Mouse (Mus musculus): Measurements from ENCODE around the gene Olfr773.
"Not testable (repeated sequence)": the region's sequence is repeated elsewhere in the genome, so short reads cannot be mapped to it uniquely, and the experiment has no call there.

Gene Olfr773
- long read RNA-seq, experiment 1, result 0 reads
- long read RNA-seq, experiment 2, result 0 reads

GRCm38 (mm10) chr10:129187319-129187718 is at the start of gene Olfr773:
Olfr773 (minus strand) TSS chr10:129187419.
- intact Hi-C loops (cut with DNase I), result not testable (repeated sequence)

DNA sequence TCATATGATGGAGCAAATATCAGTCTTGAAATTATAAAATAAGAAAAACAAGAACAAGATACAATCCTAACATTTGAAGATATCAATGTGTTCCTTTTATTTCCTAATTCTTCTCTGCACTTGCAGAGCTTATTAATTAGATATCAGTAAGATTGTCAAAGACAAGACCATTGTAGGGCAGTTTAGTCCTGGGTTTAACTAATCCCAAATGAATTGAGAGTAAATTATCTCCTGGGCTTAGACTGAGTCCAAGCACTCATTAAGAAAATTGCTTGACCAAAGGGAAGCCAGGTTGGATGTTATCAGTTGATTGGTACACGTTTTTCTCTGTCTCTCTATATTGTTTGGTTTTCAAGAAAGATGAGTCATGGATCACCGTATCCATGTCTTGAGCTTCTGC is 48.7 kb upstream of the Olfr773 start, which contains the start of gene Olfr774:
Olfr774 (plus strand) TSS at position 301 of the 400 bp plus-strand sequence.
- intact Hi-C loops (cut with DNase I), result no loop called here

DNA sequence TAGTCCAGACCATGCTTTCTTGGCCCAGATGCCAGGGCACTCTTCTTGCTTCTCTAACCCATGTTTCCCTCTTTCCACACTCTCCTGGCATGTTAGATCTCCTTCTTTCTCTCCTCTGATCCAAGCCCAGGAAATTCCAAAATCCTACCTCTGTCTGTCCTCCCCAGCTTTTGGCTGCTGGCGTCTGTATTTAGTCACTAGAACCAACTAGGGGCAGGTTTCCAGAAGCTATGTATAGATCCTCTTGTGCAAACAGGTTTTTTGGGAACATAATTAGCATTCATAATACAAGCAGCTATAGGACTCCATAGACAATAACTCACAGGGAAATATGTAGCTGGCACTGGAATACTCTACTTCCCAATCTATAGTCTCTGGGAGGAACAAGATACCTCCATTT is 43.5 kb upstream of the Olfr773 start:
- intact Hi-C loops (cut with DNase I), result no loop called here

- intact Hi-C loops (cut with DNase I), result not testable (repeated sequence)
Measured at GRCm38 (mm10) chr10:129177821-129178220, 9.4 kb downstream of the Olfr773 start, which contains the start of gene Olfr772. Olfr772 (minus strand) TSS chr10:129177921.

GRCm38 (mm10) chr10:129164651-129165050 is 22.6 kb downstream of the Olfr773 start, which contains the start of gene Olfr771:
Olfr771 (minus strand) TSS chr10:129164751.
- intact Hi-C loops (cut with DNase I), result no loop called here

GRCm38 (mm10) chr10:129138898-129139297 is 48.3 kb downstream of the Olfr773 start, which contains the start of gene Olfr770:
Olfr770 (minus strand) TSS chr10:129138998.
- intact Hi-C loops (cut with DNase I), result no loop called here
